Mouse (Mus musculus) liver, embryonic 14.5 days (tissue): ENCODE measurements at regions not wholly inside any gene's neighbourhood (a gene's known extent, or its start where the extent isn't known, plus 50 kb on each side); places are given as distances from the start of the nearest gene placed in this dataset.

Source experiments
- CTCF ChIP-seq: IDR thresholded peaks from 2 replicates; pipeline ENCODE4 v1.5.1; 2016; ENCODE audit warnings: antibody characterized with exemption, low read depth, control low read depth
- EP300 ChIP-seq: IDR thresholded peaks from 2 replicates; pipeline ENCODE4 v1.6.1; 2016; ENCODE audit warnings: antibody characterized with exemption, low read depth

- TF ChIP-seq CTCF = no peak
- no peak for TF ChIP-seq EP300
These were observed 172.3 kb upstream of the Plekha5 start for GRCm38 (mm10) chr6:140251527-140251926.
